Mouse (Mus musculus) cerebellum, postnatal 10 days (tissue): ENCODE data around the gene Clip2.
"Not testable (repeated sequence)": the region's sequence is repeated elsewhere in the genome, so short reads cannot be mapped to it uniquely, and the experiment has no call there.

Experiments used
- DNase-seq, 2 experiments: peaks; one replicate each; pipeline ENCODE4 v3.0.0; 2021; ENCODE audit warnings: mixed read lengths in 2 of 2

Gene Clip2

DNA sequence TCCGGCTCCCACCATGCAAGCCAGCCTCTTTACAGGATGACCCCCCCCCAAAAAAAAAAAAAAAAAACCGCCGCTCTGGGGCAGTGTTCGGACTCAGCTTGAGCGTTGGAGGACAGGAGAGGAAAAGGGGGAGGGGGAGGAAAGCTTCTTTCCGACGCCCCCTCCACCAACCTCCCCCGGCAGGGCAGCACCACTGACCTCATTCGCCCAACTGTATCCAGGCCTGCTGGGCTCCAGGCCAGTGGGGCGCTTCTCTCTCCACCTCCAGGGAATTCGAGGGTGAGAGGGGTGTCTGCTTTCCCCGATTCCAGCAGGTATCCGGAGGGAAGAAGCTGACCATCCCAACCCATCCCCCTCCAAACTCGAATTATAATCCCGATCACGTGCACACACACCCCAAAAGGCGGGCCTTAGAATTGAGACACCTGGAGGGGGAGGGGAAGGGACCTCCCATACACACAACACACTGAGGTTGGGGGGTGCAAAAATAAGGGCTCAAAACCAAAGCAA is 96.3 kb downstream of the Clip2 start:
- peak; percentile 79 to 83 for DNase-seq

DNA sequence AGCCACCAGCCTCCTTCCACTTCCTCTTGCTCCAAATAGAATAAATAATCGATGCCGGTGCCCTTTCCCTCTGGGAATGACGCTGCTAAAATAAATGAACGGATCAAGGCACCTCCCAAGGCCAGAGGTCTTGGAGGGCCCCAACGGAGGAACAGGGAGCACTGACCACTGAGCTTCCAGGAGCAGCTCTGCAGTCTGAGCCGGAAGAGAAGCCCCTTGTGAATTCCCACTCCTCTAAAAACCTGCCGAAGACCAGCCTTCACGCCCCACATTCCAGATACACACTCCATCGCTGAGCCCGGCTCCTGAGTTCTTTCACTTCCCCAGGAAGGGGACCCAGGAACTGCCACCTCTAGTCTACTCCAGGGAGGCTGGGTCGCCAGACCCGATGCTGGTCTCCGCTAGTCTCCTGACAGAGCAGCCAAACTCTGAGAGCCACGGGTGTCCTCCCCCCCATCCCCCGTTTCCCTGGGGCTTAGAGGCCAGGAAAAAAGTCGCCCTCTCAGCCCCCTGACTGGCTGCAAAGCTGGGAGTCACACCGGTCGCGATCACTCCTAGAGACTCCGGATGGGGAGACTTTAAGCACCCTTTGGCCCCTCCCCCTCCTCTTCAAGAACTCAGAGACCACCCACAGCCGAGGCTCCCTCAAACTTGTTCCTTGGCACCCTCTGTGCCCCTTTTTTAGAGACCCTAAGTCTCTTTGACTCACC is 96.9 kb downstream of the Clip2 start:
- DNase-seq: peak; percentile 53 to 54

DNA sequence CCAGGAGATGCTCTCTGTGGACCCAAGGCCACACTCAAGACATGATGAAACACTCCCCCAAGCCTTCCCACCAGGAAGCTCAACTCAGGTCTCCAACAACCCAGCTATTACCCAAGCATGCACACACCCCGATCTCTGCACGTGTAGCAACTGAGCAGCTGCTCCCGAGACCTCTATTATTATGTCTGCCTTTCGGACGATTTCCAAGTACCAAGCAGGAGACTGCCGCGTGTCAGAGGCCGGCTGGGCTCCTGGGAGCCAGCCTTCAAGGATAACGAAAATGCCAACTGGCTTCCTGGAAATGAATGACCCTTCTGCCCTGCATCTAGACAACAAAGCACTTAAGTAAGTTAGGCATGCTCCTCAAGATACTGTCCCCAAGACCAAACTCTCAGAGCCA is 97.8 kb downstream of the Clip2 start:
- DNase-seq: peak; percentile 39 to 48

DNA sequence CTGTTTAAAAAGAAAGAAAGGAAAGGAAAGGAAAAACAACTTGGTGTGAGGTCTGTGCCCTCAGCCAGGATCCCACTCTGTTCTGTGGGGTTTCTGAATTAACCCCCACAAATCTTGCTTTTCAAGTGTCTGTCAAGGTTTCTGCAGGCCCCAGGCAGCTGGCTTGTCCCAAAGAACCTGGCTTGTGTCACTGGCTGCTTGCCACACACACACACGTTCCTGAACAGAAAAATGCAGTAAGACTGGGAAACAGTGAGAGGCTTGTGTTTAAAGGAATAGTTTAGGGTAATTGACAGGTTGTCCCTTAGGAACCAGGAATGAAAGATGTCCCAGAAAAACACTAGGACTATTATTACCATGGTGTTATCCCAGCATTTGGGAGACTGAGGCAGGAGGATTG is 98.7 kb downstream of the Clip2 start:
- peak; percentile 43 to 55 for DNase-seq

DNA sequence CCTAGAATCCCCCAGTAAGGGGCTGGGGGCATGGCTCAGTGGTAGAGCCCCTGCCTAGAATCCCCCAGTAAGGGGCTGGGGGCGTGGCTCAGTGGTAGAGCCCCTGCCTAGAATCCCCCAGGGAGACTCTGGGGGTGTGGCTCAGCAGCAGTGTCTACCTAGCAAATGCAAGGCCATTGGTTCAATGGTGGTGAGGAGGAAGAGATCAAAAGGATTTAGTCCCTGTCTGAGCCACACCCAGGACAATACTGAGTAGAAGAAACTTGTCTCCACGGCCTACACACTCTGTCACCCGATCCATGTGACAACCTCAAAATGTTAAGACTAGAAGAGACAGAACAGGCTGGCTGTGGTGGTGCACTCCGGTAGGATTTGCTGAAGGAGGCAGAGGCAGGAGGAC is 105.5 kb downstream of the Clip2 start:
- not testable (repeated sequence) for DNase-seq

DNA sequence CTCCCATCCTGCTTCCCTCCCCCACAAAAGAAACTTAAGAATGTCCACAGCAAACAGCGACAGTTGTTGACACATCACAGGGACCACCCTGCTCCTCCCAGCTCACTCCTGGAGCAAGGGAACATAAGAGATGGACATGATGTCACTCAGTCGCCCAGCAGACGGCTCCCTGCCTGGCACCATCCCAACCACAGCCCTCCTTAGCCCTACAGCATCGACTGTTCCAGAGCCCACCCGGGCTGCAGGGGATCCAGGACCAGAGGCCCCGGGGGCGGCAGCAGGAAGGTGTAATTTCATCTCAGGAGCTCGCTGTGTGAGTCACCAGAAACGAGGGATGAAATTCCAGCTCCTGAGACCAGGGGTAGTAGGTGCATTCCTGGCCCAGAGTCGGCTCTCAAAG is 106.3 kb downstream of the Clip2 start:
- peak; percentile 49 to 62 for DNase-seq

DNA sequence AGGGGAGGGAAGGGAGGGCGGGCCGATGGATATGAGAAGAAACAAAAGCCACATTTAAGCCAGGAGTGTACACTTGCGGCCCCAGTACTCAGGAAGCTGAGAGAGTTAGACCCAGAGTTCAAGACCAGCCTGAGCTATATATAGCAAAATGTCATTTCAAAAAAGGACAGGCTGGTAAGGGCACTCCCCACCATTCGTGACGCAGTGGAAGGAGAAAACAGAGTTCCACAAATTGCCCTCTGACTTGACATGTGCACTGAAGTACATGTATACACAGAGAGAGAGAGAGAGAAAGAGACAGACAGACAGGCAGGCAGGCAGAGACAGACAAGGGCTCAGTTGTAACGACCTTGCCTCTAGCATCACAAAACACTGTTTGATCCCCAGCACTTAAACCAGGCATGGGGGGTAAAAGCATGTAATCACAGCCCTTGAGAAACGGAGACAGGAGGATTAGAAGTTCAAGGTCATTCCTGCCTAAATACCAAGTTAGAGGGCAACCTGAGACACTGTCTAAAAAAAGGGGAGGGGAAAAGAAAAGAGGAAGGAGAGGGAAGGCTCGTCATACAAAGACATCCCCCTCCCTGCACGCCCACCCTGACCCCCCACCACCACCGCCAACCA is 106.9 kb downstream of the Clip2 start:
- DNase-seq: no peak

DNA sequence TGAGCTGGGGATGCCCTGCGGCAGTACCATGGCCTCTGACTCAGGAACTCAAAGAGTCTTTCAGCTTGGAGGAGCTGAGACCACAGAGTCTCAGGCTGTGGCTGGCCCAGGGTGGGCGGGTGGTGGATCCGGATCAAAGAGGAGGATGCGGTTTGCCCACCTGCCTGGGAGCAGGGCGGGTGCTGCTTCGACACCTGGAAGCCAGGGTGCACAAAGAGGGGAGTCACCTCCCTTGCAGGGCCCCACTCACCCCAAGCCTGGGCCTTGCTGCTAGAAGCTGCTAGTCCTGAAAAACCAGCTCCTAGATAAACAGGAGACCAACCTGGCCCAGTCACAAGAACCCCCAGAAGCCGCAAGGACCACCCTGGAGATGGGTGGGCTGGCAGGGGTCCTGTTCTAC is 107.8 kb downstream of the Clip2 start:
- DNase-seq: no peak

DNA sequence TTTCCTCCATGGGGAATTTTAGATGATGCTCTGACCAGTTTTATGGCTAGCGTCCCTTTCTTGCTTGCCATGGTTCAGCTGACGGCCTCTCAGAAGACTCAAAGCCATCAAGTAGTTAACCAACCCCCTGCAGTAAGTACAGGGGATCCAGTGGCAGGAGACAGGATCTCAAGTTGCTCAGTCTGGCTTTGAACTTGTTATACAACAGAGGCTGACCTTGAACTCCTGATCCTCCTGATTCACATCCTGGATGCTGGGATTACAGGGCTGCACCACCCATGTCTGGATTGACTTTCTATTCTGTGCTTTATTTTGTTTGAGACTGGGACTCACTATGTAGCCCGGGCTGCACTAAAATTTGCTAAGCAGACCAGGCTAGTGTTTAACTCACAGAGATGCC is 110.2 kb downstream of the Clip2 start:
- no peak for DNase-seq

DNA sequence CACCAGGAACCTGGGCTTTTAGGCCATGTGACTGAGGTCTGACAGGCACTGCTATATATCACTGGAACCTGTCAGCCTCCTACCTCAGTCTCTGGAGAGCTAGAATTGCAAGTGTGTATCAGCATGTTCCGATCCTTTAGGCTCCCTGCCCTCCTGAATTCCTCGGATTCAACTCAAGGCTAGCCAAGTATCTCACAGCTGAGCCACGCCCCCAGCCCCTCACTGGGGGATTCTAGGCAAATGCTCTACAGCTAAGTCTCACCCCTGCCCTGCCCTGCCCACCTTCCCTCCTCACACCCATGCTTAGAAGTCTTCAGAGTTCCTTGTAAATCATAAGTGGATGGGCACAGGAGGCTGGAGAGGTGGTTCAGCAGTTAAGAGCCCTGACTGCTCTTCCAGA is 111.1 kb downstream of the Clip2 start:
- no peak for DNase-seq

DNA sequence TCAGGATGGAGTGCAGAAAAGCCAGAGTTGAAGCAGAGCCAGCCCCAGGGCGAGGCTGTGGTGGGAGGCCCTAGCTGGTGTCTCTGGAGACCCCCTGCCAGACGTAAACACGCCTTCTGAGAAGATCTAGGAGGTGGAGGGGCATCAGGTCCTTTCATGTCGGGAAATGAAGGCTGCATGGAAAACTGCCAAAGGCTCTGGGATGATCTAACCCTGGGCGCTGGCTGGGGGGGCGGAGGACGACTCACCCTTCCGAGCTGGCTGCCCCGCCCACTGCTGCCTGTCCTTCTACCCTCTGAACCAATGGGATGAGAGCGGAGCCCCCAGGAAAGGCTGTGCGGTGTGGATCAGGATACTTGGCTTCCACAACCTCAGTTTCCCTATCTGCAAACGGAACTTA is 112.1 kb downstream of the Clip2 start:
- peak; percentile 41 to 52 for DNase-seq

DNA sequence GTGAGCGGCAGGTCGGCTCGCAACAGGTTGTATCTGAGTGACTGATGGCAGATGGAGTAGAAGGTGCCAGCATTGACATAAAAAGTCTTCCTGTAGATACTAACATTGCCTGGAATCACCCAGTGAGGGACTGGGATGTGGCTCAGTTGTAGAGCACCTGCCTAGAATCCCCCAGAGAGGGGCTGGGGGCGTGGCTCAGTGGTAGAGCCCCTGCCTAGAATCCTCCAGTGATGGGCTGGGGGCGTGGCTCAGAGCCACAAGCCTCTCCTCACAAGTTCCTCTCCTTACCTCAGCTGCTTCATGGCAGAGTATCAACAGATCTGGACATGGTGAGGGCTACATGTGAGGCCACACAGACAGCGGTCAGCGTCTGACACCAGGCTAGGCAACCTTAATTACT is 112.8 kb downstream of the Clip2 start:
- no peak for DNase-seq
